11 mouse cellular contexts compared by ENCODE assay signal in genomic region chr14:7842631-7843332, GRCm38 (mm10). TPM values are rescaled to one million over a fixed set of nuclear protein-coding genes. Genes with fewer than 3 reads are reported as not detected.
DNase-seq lines count a peak whose midpoint lies in the region; ATAC-seq lines count a peak whose summit lies in the region.
"Had no signal": no experiment of that assay in that cellular context is flagged by ENCODE, and none has a peak within 500 bp of the region (broad histone marks: within the 10 kb centered on the region; RNA-seq: fewer than 3 reads in every experiment).

No protein-coding gene starts in this region.

- H3K4me3 ChIP-seq in neural tube, embryonic 13.5 days: no peak overlapping the region
- H3K4me3 ChIP-seq in kidney, embryonic 14.5 days (ENCODE audit: low read length): no peak overlapping the region

- no peaks in the 10 kb centered on the region for H3K9me3 ChIP-seq in neural tube, embryonic 13.5 days
- H3K9me3 ChIP-seq in kidney, embryonic 14.5 days (ENCODE audit: control insufficient read depth, low read length): no peaks in the 10 kb centered on the region

- H3K27ac ChIP-seq in neural tube, embryonic 13.5 days (replicated peaks): no peak overlapping the region
- H3K27ac ChIP-seq in kidney, embryonic 14.5 days (ENCODE audit: low read depth, low read length): no peak overlapping the region

- no peaks in the 10 kb centered on the region for H3K27me3 ChIP-seq in neural tube, embryonic 13.5 days
- no peaks in the 10 kb centered on the region for H3K27me3 ChIP-seq in kidney, embryonic 14.5 days (ENCODE audit: control insufficient read depth, insufficient read depth, low read length)

- H3K4me2 ChIP-seq in neural tube, embryonic 13.5 days: no peak overlapping the region
- H3K4me2 ChIP-seq in kidney, embryonic 14.5 days (replicated peaks; ENCODE audit: low read depth, low read length): 0 out of 2 replicates have a peak overlapping the region, but pooled peaks have one; percentile 1

- no peak for ATAC-seq in neural tube, embryonic 13.5 days (ENCODE audit: low read depth)
- ATAC-seq in kidney, embryonic 14.5 days (ENCODE audit: low FRiP score, low TSS enrichment): peak; percentile 74

- H3K36me3 ChIP-seq in neural tube, embryonic 13.5 days: peaks cover 3% of the 10 kb centered on the region; the same call in 1 of the 2 replicates
- H3K36me3 ChIP-seq in kidney, embryonic 14.5 days (ENCODE audit: control insufficient read depth, insufficient read depth, low read length): no peaks in the 10 kb centered on the region

- WGBS in neural tube, embryonic 13.5 days: 59% methylated on average over 15 of the region's 15 CpGs
- 33% methylated on average over 15 of the region's 15 CpGs for WGBS in kidney, embryonic 14.5 days

- H3K9ac ChIP-seq in neural tube, embryonic 13.5 days: peak overlapping the region; percentile 31; the same call in 1 of the 2 replicates
- no peak overlapping the region for H3K9ac ChIP-seq in kidney, embryonic 14.5 days (ENCODE audit: low read depth, low read length)

- H3K4me1 ChIP-seq in neural tube, embryonic 13.5 days (replicated peaks): peaks cover 30% of the 10 kb centered on the region
- peaks cover 39% of the 10 kb centered on the region for H3K4me1 ChIP-seq in kidney, embryonic 14.5 days (ENCODE audit: control insufficient read depth, insufficient read depth, low read length)

- peak; percentile 34 for DNase-seq in cerebellum, adult 11-12 months
- DNase-seq in cerebellum, adult 9-10 months: no peak
- no peak for DNase-seq in neural tube, embryonic 10.5 days (ENCODE audit: extremely low spot score, low spot score)
- peak; percentile 50 for DNase-seq in skeletal muscle tissue, adult 2 months (ENCODE audit: low read depth, low spot score)
- no peak for DNase-seq in spleen, postnatal 14 days (ENCODE audit: low spot score in 2 of 2)
- no peak for DNase-seq in spleen, adult 12 weeks (ENCODE audit: low spot score)
- DNase-seq: cerebellum, adult 11 months had no signal

RNA-seq across cellular contexts. Expression of gene Flnb, which starts 25.0 kb away (rescaled TPM):
- polyA plus RNA-seq in neural tube, embryonic 13.5 days (2015; fragmentation: Nextera tagmentation; extraction: Ambion mirVana): 8.2 and 10.7 TPM in 2 replicates
- polyA plus RNA-seq in kidney, embryonic 14.5 days (2014; fragmentation: Nextera tagmentation; extraction: Ambion mirVana): 12.7 and 25.7 TPM in 2 replicates

RNA-seq across cellular contexts. Expression of gene Gm26661, which starts 51.4 kb away (rescaled TPM):
- not detected in 2 replicates for polyA plus RNA-seq in neural tube, embryonic 13.5 days (2015; fragmentation: Nextera tagmentation; extraction: Ambion mirVana)
- not detected in 2 replicates for polyA plus RNA-seq in kidney, embryonic 14.5 days (2014; fragmentation: Nextera tagmentation; extraction: Ambion mirVana)
- polyA plus RNA-seq: limb, embryonic 11.5 days; stomach, embryonic 16.5 days had no signal

Comparison
In these comparisons a context has a peak if more than half of its experiments do, and no peak if none do; other contexts are left out.
1. DNase-seq: peak in cerebellum, adult 11-12 months (single experiment) and skeletal muscle tissue, adult 2 months (single experiment); none in cerebellum, adult 9-10 months (single experiment), neural tube, embryonic 10.5 days (single experiment), spleen, postnatal 14 days (0 of 2) and spleen, adult 12 weeks (single experiment).